Mouse (Mus musculus): ENCODE measurements at regions not wholly inside any gene's neighbourhood (a gene's known extent, or its start where the extent isn't known, plus 50 kb on each side); places are given as distances from the start of the nearest gene placed in this dataset.

DNA sequence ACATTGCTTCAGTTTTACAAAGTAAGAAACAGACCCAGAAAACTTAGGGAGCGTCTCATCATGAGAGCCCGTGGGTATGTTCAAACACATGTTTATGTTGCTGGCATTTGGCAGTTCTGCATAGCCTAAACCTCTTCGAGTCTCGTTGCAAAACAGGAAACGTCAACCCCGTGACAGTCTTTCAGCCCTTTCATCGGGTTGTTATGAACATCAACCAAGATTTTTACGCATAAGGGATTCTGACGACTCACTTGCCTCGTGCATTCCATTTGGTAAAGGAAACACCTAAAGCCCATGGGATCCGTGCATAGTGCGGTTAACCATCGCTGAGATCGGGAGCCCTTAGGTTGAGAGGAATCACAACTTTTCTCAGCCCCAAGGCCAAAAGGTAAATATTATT is 115.7 kb downstream of the Gpam start:
- no peak for ATAC-seq (ENCODE audit: insufficient number of reproducible peaks, low FRiP score, low TSS enrichment, low read depth)
- no peak overlapping the region for H3K27ac ChIP-seq
- WGBS: 62% methylated on average over 14 of the region's 14 CpGs
- no peak overlapping the region for H3K4me3 ChIP-seq
- no peaks in the 10 kb centered on the region for H3K9me3 ChIP-seq
- H3K9ac ChIP-seq: no peak overlapping the region
- H3K36me3 ChIP-seq: no peaks in the 10 kb centered on the region
- no peaks in the 10 kb centered on the region for H3K27me3 ChIP-seq
- no peaks in the 10 kb centered on the region for H3K4me1 ChIP-seq
- H3K4me2 ChIP-seq: no peak overlapping the region

DNA sequence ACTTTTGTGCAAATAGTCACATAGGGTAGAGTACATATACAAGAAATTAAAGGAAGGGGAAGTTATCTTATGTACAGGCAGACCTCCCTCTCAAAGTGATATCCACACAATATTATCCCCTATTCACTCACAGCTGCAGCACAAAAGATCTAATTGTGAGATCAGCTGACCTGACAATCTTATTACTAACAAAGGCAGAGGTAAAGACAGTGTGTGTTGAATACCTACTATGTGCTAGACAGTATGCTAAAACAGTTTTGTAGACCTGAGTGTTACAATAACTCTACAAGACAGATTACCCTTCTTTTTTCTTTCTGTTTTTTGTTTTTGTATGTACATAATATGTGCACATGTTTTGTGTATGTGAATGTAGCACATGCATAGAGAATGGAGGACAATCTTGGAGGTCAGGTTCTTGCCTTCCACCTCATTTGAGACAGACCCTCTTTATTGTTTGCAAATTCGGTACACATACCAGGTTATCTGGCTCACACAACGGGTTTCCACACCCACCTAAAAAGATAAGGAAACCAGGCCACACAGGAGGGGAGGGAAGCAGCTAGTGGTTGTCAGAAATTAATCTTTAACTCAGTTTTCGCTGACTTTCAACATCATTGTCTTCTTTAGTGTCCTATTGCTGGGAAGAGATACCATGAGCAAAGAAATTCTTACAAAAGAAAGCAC is 118.4 kb downstream of the Gpam start:
- WGBS: 84% methylated on average over 3 of the region's 3 CpGs
- Histone ChIP-seq H3K4me3 (no peak overlapping the region), H3K4me1 (no peaks in the 10 kb centered on the region), H3K36me3 (no peaks in the 10 kb centered on the region), H3K27ac (no peak overlapping the region), H3K4me2 (no peak overlapping the region), H3K27me3 (no peaks in the 10 kb centered on the region), H3K9me3 (no peaks in the 10 kb centered on the region), H3K9ac (no peak overlapping the region)
- ATAC-seq (ENCODE audit: insufficient number of reproducible peaks, low FRiP score, low TSS enrichment, low read depth): no peak

DNA sequence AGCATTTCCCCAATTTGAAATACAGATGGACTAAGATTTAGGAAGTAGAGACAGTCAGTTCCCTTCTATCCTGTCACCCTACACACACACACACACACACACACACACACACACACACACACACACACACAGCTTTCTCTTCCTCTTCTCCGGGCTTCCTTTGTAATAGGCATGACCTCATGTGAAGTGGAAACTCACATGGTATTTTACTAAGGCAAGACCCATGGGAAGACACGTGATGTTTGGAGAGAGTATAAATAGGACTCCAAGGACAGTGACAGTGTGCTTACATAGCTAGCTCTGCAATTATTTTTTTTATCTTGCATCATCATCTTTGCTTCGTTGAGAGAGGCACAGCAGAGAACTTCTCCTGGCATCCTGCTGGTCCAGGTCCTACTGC is 137.1 kb downstream of the Gpam start:
- 72% methylated on average over 3 of the region's 3 CpGs for WGBS

DNA sequence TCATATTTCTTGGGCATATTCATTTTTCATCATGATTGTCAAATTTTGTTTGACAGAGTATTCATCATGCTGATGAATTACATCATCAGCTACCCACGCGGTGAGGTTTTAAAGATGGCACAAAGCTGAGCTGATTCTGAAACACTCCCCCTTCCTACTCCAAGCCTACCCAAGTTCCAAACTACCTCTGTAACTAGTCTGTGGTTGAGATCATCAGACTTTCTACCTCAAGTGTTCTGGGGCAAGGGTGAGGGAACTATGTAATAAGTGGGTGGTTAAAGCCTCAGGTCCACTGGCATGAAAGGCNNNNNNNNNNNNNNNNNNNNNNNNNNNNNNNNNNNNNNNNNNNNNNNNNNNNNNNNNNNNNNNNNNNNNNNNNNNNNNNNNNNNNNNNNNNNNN is 142.5 kb downstream of the Gpam start:
- no peaks in the 10 kb centered on the region for H3K9me3 ChIP-seq
- H3K4me2 ChIP-seq: no peak overlapping the region
- 84% methylated on average over 2 of the region's 2 CpGs for WGBS
- no peak overlapping the region for H3K4me3 ChIP-seq
- no peaks in the 10 kb centered on the region for H3K27me3 ChIP-seq
- no peak overlapping the region for H3K27ac ChIP-seq
- H3K9ac ChIP-seq: no peak overlapping the region
- H3K4me1 ChIP-seq: no peaks in the 10 kb centered on the region
- no peak for ATAC-seq (ENCODE audit: insufficient number of reproducible peaks, low FRiP score, low TSS enrichment, low read depth)
- no peaks in the 10 kb centered on the region for H3K36me3 ChIP-seq

More for the DNA sequence above, 137.1 kb downstream of the Gpam start:
- Histone ChIP-seq H3K9ac (no peak overlapping the region), H3K4me2 (no peak overlapping the region), H3K9me3 (no peaks in the 10 kb centered on the region), H3K27me3 (no peaks in the 10 kb centered on the region), H3K4me1 (no peaks in the 10 kb centered on the region), H3K4me3 (no peak overlapping the region), H3K36me3 (no peaks in the 10 kb centered on the region), H3K27ac (no peak overlapping the region)
- ATAC-seq (ENCODE audit: insufficient number of reproducible peaks, low FRiP score, low TSS enrichment, low read depth): no peak

DNA sequence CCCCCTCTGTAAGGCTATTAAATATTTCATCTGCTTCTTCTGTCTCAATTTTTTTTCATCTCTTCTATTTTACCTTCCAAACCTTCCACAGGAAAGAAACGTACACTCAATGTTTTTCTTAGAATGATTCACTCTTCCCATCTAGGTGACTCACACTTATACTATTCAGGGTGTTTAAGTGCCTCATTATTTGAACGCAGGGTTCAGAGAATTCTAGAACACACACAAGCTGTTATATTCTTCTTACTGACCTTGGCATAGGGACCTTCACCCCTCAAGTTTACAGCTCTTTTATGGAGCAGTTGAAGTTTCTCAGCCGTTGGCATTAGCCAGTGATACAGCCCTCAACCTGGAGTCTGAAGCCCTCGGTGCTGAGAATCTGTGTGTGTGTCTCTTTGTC is 144.2 kb downstream of the Gpam start:
- no peaks in the 10 kb centered on the region for H3K9me3 ChIP-seq
- no peak overlapping the region for H3K4me3 ChIP-seq
- WGBS: 45% methylated on average over 4 of the region's 4 CpGs
- no peaks in the 10 kb centered on the region for H3K27me3 ChIP-seq
- H3K36me3 ChIP-seq: no peaks in the 10 kb centered on the region
- H3K9ac ChIP-seq: no peak overlapping the region
- no peaks in the 10 kb centered on the region for H3K4me1 ChIP-seq
- H3K27ac ChIP-seq: no peak overlapping the region
- no peak overlapping the region for H3K4me2 ChIP-seq
- ATAC-seq (ENCODE audit: insufficient number of reproducible peaks, low FRiP score, low TSS enrichment, low read depth): no peak

DNA sequence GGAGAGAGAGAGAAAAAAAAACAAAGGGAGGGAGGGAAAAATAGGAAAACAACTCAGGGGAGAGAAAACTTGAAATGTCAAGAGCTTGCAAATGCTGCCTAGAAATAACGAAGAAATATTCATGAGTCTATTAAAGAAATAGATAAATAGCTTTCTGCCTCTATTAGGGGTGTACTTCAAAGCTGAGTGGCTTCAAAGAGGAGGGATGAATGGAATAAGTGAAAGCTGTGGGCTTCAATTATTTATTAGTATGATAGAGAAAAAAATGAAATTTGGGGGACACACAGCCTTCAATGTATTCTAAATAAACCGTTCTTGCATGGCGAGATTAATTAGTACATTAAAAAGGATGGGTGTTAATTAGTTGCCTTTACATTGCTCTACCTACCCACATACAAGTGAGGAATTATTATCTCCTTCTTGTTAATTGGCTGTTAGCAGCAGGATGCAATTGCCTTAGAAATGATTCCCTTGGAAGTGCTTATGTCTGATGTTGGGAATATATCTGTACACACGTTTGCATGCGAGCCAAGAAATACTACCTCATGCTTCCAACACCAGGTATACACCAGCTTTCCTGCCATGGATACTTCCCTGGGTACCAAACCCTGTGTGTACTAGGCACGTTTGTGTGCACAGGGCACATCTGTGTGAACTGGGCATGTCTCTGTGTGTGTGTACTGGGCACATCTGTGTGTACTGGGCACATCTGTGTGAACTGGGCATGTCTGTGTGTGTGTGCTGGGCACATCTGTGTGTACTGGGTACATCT is 155.4 kb downstream of the Gpam start:
- WGBS: 78% methylated on average over 6 of the region's 6 CpGs
- Histone ChIP-seq H3K27ac (no peak overlapping the region), H3K9ac (no peak overlapping the region), H3K9me3 (no peaks in the 10 kb centered on the region), H3K27me3 (no peaks in the 10 kb centered on the region), H3K4me1 (no peaks in the 10 kb centered on the region), H3K4me2 (no peak overlapping the region), H3K4me3 (no peak overlapping the region), H3K36me3 (no peaks in the 10 kb centered on the region)
- ATAC-seq (ENCODE audit: insufficient number of reproducible peaks, low FRiP score, low TSS enrichment, low read depth): no peak

DNA sequence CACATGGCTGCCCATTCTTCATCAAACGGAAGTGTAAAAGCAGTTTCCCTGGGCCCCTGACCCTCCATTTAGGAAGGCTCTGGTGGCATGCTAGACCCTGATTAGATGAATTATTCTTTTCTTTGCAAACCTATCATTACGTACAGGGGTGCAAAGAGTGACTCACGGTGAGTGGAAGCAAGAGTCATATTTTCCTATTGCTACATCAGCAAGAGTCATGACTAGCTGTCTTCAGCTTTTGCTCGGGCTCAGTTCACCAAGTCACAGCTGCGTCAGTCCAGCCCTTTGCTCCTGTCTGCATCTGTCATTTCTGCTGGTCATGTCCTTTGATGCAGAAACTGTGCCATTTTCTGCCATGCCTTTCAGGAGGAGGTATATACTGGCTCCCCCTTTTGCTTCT is 168.7 kb downstream of the Gpam start:
- WGBS: 71% methylated on average over 5 of the region's 5 CpGs
- Histone ChIP-seq H3K4me2 (no peak overlapping the region), H3K27ac (no peak overlapping the region), H3K4me3 (no peak overlapping the region), H3K9ac (no peak overlapping the region), H3K27me3 (no peaks in the 10 kb centered on the region), H3K9me3 (no peaks in the 10 kb centered on the region), H3K4me1 (no peaks in the 10 kb centered on the region), H3K36me3 (no peaks in the 10 kb centered on the region)
- ATAC-seq (ENCODE audit: insufficient number of reproducible peaks, low FRiP score, low TSS enrichment, low read depth): no peak

DNA sequence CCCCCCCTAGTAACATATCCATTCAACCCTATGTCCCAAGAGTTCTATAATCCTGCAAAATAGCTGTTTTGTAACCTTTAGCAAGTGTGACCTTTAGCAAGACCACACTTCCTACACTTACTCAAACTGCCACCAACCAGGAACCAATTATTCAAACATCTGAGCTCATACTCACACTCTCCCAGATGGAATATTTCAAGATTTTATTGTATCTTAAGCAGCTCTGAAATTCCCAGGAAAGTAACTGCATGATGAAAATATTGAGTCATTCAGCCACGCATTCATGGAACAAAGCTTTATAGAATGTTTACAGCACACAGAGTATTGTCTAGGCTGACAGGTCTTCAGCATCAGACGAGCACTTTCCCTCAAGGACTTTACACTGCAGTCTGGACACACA is 171.9 kb downstream of the Gpam start:
- no peak overlapping the region for H3K4me3 ChIP-seq
- H3K27me3 ChIP-seq: no peaks in the 10 kb centered on the region
- no peaks in the 10 kb centered on the region for H3K36me3 ChIP-seq
- 44% methylated on average over 2 of the region's 2 CpGs for WGBS
- no peak overlapping the region for H3K9ac ChIP-seq
- no peaks in the 10 kb centered on the region for H3K4me1 ChIP-seq
- no peak overlapping the region for H3K27ac ChIP-seq
- ATAC-seq (ENCODE audit: insufficient number of reproducible peaks, low FRiP score, low TSS enrichment, low read depth): no peak
- H3K4me2 ChIP-seq: no peak overlapping the region
- H3K9me3 ChIP-seq: no peaks in the 10 kb centered on the region

DNA sequence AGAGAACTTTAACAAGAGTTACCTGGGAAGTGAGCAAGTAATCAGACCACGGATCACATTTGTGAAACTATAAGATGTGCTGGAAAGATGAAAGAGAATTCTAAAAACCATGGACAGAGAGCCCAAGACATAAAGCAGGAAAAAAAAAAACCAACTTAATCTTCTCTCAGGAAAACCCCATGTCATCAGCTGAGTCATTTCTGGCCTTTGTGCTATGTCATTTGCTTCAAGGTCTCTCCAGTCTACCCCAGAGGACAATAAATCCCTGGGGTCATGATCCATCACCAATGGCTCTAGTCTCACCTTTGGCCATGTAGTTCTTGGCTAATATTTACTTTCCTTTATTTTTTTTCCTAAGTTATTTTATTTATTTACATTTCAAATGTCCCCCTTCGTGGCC is 174.5 kb downstream of the Gpam start:
- Histone ChIP-seq H3K9me3 (no peaks in the 10 kb centered on the region), H3K9ac (no peak overlapping the region), H3K27me3 (no peaks in the 10 kb centered on the region), H3K36me3 (no peaks in the 10 kb centered on the region), H3K4me2 (no peak overlapping the region), H3K4me3 (no peak overlapping the region), H3K4me1 (no peaks in the 10 kb centered on the region), H3K27ac (no peak overlapping the region)
- no peak for ATAC-seq (ENCODE audit: insufficient number of reproducible peaks, low FRiP score, low TSS enrichment, low read depth)
- WGBS: 72% methylated on average over 2 of the region's 2 CpGs

DNA sequence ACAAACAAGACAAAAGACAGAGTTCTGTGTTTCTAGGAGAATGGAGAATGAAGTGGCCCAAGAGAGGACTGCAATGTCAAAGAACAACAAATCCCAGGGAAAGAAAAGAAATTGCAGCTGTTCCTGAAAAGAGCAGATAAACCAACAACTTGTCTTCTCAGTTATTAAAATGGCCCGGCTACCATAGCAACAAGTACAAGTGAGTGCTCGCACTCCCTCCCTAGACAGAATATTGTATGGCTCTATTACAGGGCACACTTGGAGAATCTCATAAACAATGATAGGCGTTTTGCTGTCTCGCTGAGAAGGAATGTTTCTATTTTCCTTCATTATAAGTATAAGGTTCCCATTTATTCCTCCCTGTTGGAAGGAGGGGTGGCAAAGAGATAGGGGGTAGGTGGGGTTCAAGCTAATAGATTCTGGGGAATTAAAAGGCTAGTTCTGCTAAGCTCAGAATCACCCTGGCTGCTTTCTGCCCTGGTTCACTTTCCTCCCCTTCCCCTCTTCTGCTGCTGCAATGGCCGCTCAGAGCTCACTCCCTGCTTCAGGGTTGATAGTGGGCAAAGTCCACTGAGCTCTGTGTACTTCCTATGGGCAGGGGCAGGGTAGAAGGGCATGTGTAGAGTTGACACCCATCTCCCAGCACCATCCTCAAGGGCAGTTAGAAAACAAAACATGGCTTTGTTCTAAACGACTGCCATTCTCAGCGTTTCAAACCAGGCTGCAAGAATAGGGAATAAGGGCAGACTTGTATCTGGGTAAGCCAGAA is 178.5 kb downstream of the Gpam start:
- Histone ChIP-seq H3K9ac (no peak overlapping the region), H3K4me3 (no peak overlapping the region), H3K9me3 (no peaks in the 10 kb centered on the region), H3K27me3 (no peaks in the 10 kb centered on the region), H3K4me2 (no peak overlapping the region), H3K27ac (no peak overlapping the region), H3K4me1 (no peaks in the 10 kb centered on the region), H3K36me3 (no peaks in the 10 kb centered on the region)
- ATAC-seq (ENCODE audit: insufficient number of reproducible peaks, low FRiP score, low TSS enrichment, low read depth): no peak
- 76% methylated on average over 7 of the region's 7 CpGs for WGBS

DNA sequence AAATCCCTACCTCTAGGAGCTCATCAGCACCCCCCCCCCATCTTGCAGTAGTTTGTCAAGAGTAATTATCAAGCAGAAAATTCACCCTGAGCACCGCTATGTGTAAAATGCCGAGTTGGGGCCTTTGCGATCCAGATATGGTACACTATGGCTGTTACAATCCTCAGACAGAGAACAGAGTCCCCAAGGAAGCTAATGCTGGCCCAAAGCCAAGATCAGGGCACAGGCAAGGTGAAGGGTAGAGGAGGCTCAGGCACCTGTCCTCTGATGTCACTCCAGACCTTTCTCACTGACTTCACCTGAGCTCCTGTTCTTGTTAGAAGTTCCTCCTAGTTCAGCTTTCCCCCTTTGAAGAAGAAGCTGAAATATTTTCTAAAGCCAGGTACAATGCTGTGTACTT is 179.5 kb downstream of the Gpam start:
- Histone ChIP-seq H3K9me3 (no peaks in the 10 kb centered on the region), H3K36me3 (no peaks in the 10 kb centered on the region), H3K4me3 (no peak overlapping the region), H3K9ac (no peak overlapping the region), H3K27ac (no peak overlapping the region), H3K27me3 (no peaks in the 10 kb centered on the region), H3K4me2 (no peak overlapping the region), H3K4me1 (no peaks in the 10 kb centered on the region)
- WGBS: 82% methylated on average over 3 of the region's 3 CpGs
- ATAC-seq (ENCODE audit: insufficient number of reproducible peaks, low FRiP score, low TSS enrichment, low read depth): no peak

DNA sequence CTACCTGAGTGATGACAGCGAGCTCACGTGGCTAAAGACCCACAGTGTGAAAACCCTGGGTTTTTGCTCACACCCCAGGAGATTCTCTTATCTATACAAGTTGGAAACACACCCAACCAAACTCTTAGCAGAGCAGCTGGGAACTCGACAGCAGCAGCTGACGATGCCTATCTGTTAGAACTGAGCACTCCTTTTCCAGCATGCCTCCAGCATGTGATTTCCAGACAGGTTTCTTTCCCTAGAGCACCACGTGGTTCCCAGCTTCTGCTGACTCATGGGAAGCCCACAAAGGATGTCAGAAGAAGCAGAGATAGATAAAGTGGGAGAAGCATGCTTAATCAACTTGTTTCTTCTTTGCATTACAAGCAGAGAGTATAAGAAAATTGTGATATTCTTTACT is 194.5 kb downstream of the Gpam start:
- H3K27me3 ChIP-seq: no peaks in the 10 kb centered on the region
- 53% methylated on average over 5 of the region's 5 CpGs for WGBS
- H3K4me2 ChIP-seq: no peak overlapping the region
- no peaks in the 10 kb centered on the region for H3K4me1 ChIP-seq
- no peak overlapping the region for H3K4me3 ChIP-seq
- no peaks in the 10 kb centered on the region for H3K36me3 ChIP-seq
- H3K9me3 ChIP-seq: no peaks in the 10 kb centered on the region
- no peak for ATAC-seq (ENCODE audit: insufficient number of reproducible peaks, low FRiP score, low TSS enrichment, low read depth)
- H3K27ac ChIP-seq: no peak overlapping the region
- no peak overlapping the region for H3K9ac ChIP-seq
